Mouse (Mus musculus): ENCODE results near the gene Nabp1.
"Not testable (repeated sequence)": the region's sequence is repeated elsewhere in the genome, so short reads cannot be mapped to it uniquely, and the experiment has no call there.

Gene Nabp1

GRCm38 (mm10) chr1:51486291-51486690 lies 8.1 kb upstream of the Nabp1 start:
- no peak for DNase-seq (ENCODE audit: low spot score)

- DNase-seq (ENCODE audit: low spot score) = no peak
Measured at GRCm38 (mm10) chr1:51480386-51480785, 2.2 kb upstream of the Nabp1 start.

GRCm38 (mm10) chr1:51479691-51480090 lies 1.5 kb upstream of the Nabp1 start:
- DNase-seq (ENCODE audit: low spot score) = no peak

- DNase-seq (ENCODE audit: low spot score) = no peak
Measured at GRCm38 (mm10) chr1:51479027-51479329, 753 bp upstream of the Nabp1 start.

GRCm38 (mm10) chr1:51477656-51478081 lies 556 bp downstream of the Nabp1 start:
- peak; percentile 37 for DNase-seq (ENCODE audit: low spot score)

GRCm38 (mm10) chr1:51476405-51476804 lies 1.8 kb downstream of the Nabp1 start:
- no peak for DNase-seq (ENCODE audit: low spot score)

- no peak for DNase-seq (ENCODE audit: low spot score)
Measured at GRCm38 (mm10) chr1:51468077-51468476, 10.1 kb downstream of the Nabp1 start.

- no peak for DNase-seq (ENCODE audit: low spot score)
Measured at GRCm38 (mm10) chr1:51467181-51467580, 11.0 kb downstream of the Nabp1 start.

- DNase-seq (ENCODE audit: low spot score) = peak; percentile 48
Measured at GRCm38 (mm10) chr1:51466385-51466784, 11.8 kb downstream of the Nabp1 start.

GRCm38 (mm10) chr1:51465285-51465684 lies 12.9 kb downstream of the Nabp1 start:
- no peak for DNase-seq (ENCODE audit: low spot score)

- no peak for DNase-seq (ENCODE audit: low spot score)
Measured at GRCm38 (mm10) chr1:51463038-51463437, 15.2 kb downstream of the Nabp1 start.

- peak; percentile 84 for DNase-seq (ENCODE audit: low spot score)
Measured at GRCm38 (mm10) chr1:51458731-51459450, 19.3 kb downstream of the Nabp1 start.

- no peak for DNase-seq (ENCODE audit: low spot score)
Measured at GRCm38 (mm10) chr1:51458089-51458488, 20.1 kb downstream of the Nabp1 start.

- DNase-seq (ENCODE audit: low spot score) = no peak
Measured at GRCm38 (mm10) chr1:51457249-51457648, 21.0 kb downstream of the Nabp1 start.

- DNase-seq (ENCODE audit: low spot score) = no peak
Measured at GRCm38 (mm10) chr1:51448789-51449188, 29.4 kb downstream of the Nabp1 start.

- DNase-seq (ENCODE audit: low spot score) = no peak
Measured at GRCm38 (mm10) chr1:51445854-51446460, 32.3 kb downstream of the Nabp1 start.

GRCm38 (mm10) chr1:51445161-51445853 lies 32.9 kb downstream of the Nabp1 start:
- DNase-seq (ENCODE audit: low spot score) = no peak

GRCm38 (mm10) chr1:51429775-51430174 lies 48.5 kb downstream of the Nabp1 start:
- peak; percentile 20 for DNase-seq (ENCODE audit: low spot score)

GRCm38 (mm10) chr1:51426298-51426697 lies 51.9 kb downstream of the Nabp1 start:
- no peak for DNase-seq (ENCODE audit: low spot score)

- DNase-seq (ENCODE audit: low spot score) = not testable (repeated sequence)
Measured at GRCm38 (mm10) chr1:51421029-51421428, 57.2 kb downstream of the Nabp1 start.

- peak; percentile 11 for DNase-seq (ENCODE audit: low spot score)
Measured at GRCm38 (mm10) chr1:51418753-51419152, 59.5 kb downstream of the Nabp1 start.
